Mouse (Mus musculus) kidney, adult 2 months (tissue): ENCODE measurements at regions not wholly inside any gene's neighbourhood (a gene's known extent, or its start where the extent isn't known, plus 50 kb on each side); places are given as distances from the start of the nearest gene placed in this dataset.

Source experiments
- DNase-seq: peaks from one replicate; pipeline ENCODE4 v3.0.0; 2021
- H3K27ac ChIP-seq: fragments of 200-500 bp; 2 replicates; pipeline ENCODE4 v1.5.1; 2012; ENCODE audit warnings: low read depth, low read length, control low read depth, inconsistent platforms; ENCODE audit not compliant: insufficient read depth
- H3K27me3 ChIP-seq: fragments of 200-500 bp; replicated peaks from 2 replicates; pipeline ENCODE4 v1.6.1; 2012; ENCODE audit warnings: mild to moderate bottlenecking, moderate library complexity, low read length, inconsistent platforms; ENCODE audit not compliant: control insufficient read depth, insufficient read depth
- H3K36me3 ChIP-seq: fragments of 200-500 bp; 2 replicates; pipeline ENCODE4 v1.6.1; 2012; ENCODE audit warnings: mild to moderate bottlenecking, moderate library complexity, low read length, inconsistent platforms; ENCODE audit not compliant: control insufficient read depth, insufficient read depth
- H3K4me1 ChIP-seq: fragments of 200-500 bp; 2 replicates; pipeline ENCODE4 v1.6.1; 2011; ENCODE audit warnings: low read length; ENCODE audit not compliant: control insufficient read depth, insufficient read depth
- H3K4me3 ChIP-seq: fragments of 200-500 bp; 2 replicates; pipeline ENCODE4 v1.5.1; 2011; ENCODE audit warnings: mild to moderate bottlenecking, low read depth, low read length, control low read depth; ENCODE audit not compliant: insufficient read depth
- CTCF ChIP-seq: fragments of 200-500 bp; conservative IDR thresholded peaks from 2 replicates; pipeline ENCODE4 v1.5.1; 2011; ENCODE audit warnings: low read depth, mild to moderate bottlenecking, control low read depth, low read length, moderate library complexity, mixed read lengths; ENCODE audit not compliant: insufficient read depth, insufficient read length
- POLR2A ChIP-seq: fragments of 200-500 bp; IDR thresholded peaks from one replicate; pipeline ENCODE4 v1.6.1; 2011; ENCODE audit warnings: low read depth, low read length, control low read depth
- WGBS: fragments of 180-500 bp; shearing (Covaris S2); methylation state at CpG from one replicate; pipeline ENCODE4 v1.1.7; 2018; 5-methylcytosine and 5-hydroxymethylcytosine counted together

GRCm38 (mm10) chr4:56489361-56489760, 250.5 kb upstream of the Gm26657 start:
- no peak for TF ChIP-seq POLR2A
- TF ChIP-seq CTCF = no peak
- WGBS = 90% methylated on average over 4 of the region's 4 CpGs
- Histone ChIP-seq H3K27me3 (no peaks in the 10 kb centered on the region), H3K27ac (no peak overlapping the region), H3K4me3 (no peak overlapping the region), H3K36me3 (no peaks in the 10 kb centered on the region), H3K4me1 (no peaks in the 10 kb centered on the region)
- DNase-seq = no peak

- no peaks in the 10 kb centered on the region for H3K27me3 ChIP-seq
- no peak overlapping the region for H3K4me3 ChIP-seq
- no peaks in the 10 kb centered on the region for H3K36me3 ChIP-seq
- H3K4me1 ChIP-seq = no peaks in the 10 kb centered on the region
- TF ChIP-seq CTCF = no peak
- TF ChIP-seq POLR2A = no peak
- no peak overlapping the region for H3K27ac ChIP-seq
- 49% methylated on average over 8 of the region's 8 CpGs for WGBS
- no peak for DNase-seq
Measured at GRCm38 (mm10) chr4:56483708-56484107, 256.2 kb upstream of the Gm26657 start.

GRCm38 (mm10) chr4:56456788-56457187, 283.1 kb upstream of the Gm26657 start:
- no peak overlapping the region for H3K27ac ChIP-seq
- no peaks in the 10 kb centered on the region for H3K27me3 ChIP-seq
- no peak overlapping the region for H3K4me3 ChIP-seq
- WGBS = 70% methylated on average over 4 of the region's 4 CpGs
- no peaks in the 10 kb centered on the region for H3K4me1 ChIP-seq
- H3K36me3 ChIP-seq = no peaks in the 10 kb centered on the region
- peak; percentile 6 for DNase-seq
- TF ChIP-seq CTCF (no peak), POLR2A (no peak)

GRCm38 (mm10) chr4:56421575-56421974, 318.3 kb upstream of the Gm26657 start:
- H3K27ac ChIP-seq = no peak overlapping the region
- no peaks in the 10 kb centered on the region for H3K27me3 ChIP-seq
- TF ChIP-seq CTCF = no peak
- no peak for TF ChIP-seq POLR2A
- WGBS = 26% methylated on average over 8 of the region's 8 CpGs
- no peaks in the 10 kb centered on the region for H3K36me3 ChIP-seq
- no peak overlapping the region for H3K4me3 ChIP-seq
- DNase-seq = no peak
- no peaks in the 10 kb centered on the region for H3K4me1 ChIP-seq

- H3K27me3 ChIP-seq = no peaks in the 10 kb centered on the region
- WGBS = 84% methylated on average over 5 of the region's 5 CpGs
- no peaks in the 10 kb centered on the region for H3K36me3 ChIP-seq
- no peak overlapping the region for H3K27ac ChIP-seq
- H3K4me1 ChIP-seq = no peaks in the 10 kb centered on the region
- H3K4me3 ChIP-seq = no peak overlapping the region
- TF ChIP-seq CTCF (no peak), POLR2A (no peak)
- no peak for DNase-seq
Measured at GRCm38 (mm10) chr4:56419122-56419913, 320.6 kb upstream of the Gm26657 start.

- DNase-seq = no peak
- Histone ChIP-seq H3K4me3 (no peak overlapping the region), H3K27me3 (no peaks in the 10 kb centered on the region), H3K4me1 (no peaks in the 10 kb centered on the region), H3K27ac (no peak overlapping the region), H3K36me3 (no peaks in the 10 kb centered on the region)
- TF ChIP-seq POLR2A = no peak
- TF ChIP-seq CTCF = no peak
- WGBS = 22% methylated on average over 1 of the region's 1 CpGs
Measured at GRCm38 (mm10) chr4:56411024-56411636, 328.7 kb upstream of the Gm26657 start.

- H3K36me3 ChIP-seq = no peaks in the 10 kb centered on the region
- no peaks in the 10 kb centered on the region for H3K4me1 ChIP-seq
- no peak overlapping the region for H3K4me3 ChIP-seq
- DNase-seq = no peak
- no peak overlapping the region for H3K27ac ChIP-seq
- H3K27me3 ChIP-seq = no peaks in the 10 kb centered on the region; the same call in 1 of the 2 replicates
- TF ChIP-seq POLR2A = no peak
- no peak for TF ChIP-seq CTCF
Measured at GRCm38 (mm10) chr4:56393793-56394192, 346.1 kb upstream of the Gm26657 start.

- 86% methylated on average over 3 of the region's 3 CpGs for WGBS
- no peak for TF ChIP-seq CTCF
- TF ChIP-seq POLR2A = no peak
- no peak overlapping the region for H3K4me3 ChIP-seq
- H3K27ac ChIP-seq = no peak overlapping the region
- H3K36me3 ChIP-seq = no peaks in the 10 kb centered on the region
- peak; percentile 19 for DNase-seq
- no peaks in the 10 kb centered on the region for H3K4me1 ChIP-seq
- no peaks in the 10 kb centered on the region; the same call in 1 of the 2 replicates for H3K27me3 ChIP-seq
Measured at GRCm38 (mm10) chr4:56387051-56387450, 352.8 kb upstream of the Gm26657 start.
